Mouse (Mus musculus): Measurements from ENCODE around the gene Fcho1. TPM values are rescaled to one million over a fixed set of nuclear protein-coding genes. Genes with fewer than 3 reads are reported as not detected.
"Not testable (repeated sequence)": the region's sequence is repeated elsewhere in the genome, so short reads cannot be mapped to it uniquely, and the experiment has no call there.

Fcho1 gene
- polyA plus RNA-seq, 1 experiment from 2014 or later = 12.3 TPM

DNA sequence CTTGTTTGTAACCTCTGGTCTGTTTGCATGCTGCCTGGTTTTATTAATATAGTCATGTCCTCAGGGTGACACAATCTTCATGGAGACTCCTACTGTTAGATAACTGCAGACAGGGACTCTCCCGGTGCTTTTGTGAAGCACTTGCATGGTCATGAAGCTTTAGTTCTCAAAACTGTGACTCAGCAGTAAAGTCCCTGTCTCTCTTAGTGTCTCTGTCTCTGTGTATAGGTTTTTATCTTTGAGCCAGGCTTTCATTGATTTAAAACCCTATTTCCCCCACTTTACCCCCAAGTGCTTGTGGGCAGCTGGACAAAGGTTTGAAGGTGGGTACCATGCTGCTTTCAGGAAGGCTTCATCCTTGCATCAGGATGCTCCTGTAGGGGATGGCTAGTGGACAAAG, 19.8 kb upstream of the Fcho1 start:
- Histone ChIP-seq H3K9me3 (ENCODE audit: control insufficient read depth, low read length) (no peaks in the 10 kb centered on the region), H3K4me3 (ENCODE audit: low read depth, low read length) (no peak overlapping the region), H3K4me1 (ENCODE audit: control insufficient read depth, insufficient read depth, low read length) (no peaks in the 10 kb centered on the region), H3K27me3 (ENCODE audit: control insufficient read depth, insufficient read depth, low read length) (no peaks in the 10 kb centered on the region), H3K36me3 (ENCODE audit: control insufficient read depth, insufficient read depth, low read length) (no peaks in the 10 kb centered on the region), H3K27ac (ENCODE audit: low read depth, low read length) (no peak overlapping the region), H3K9ac (ENCODE audit: low read length) (no peak overlapping the region), H3K4me2 (ENCODE audit: low read depth) (no peak overlapping the region)
- WGBS = 82% methylated on average over 1 of the region's 1 CpGs
- ATAC-seq (ENCODE audit: insufficient read depth, low FRiP score, low TSS enrichment) = no peak
- DNase-seq (ENCODE audit: low spot score) = no peak

GRCm38 (mm10) chr8:71742783-71743182, 17.3 kb upstream of the Fcho1 start:
- no peaks in the 10 kb centered on the region for H3K36me3 ChIP-seq (ENCODE audit: control insufficient read depth, insufficient read depth, low read length)
- no peak for ATAC-seq (ENCODE audit: insufficient read depth, low FRiP score, low TSS enrichment)
- DNase-seq (ENCODE audit: low spot score) = no peak
- H3K27ac ChIP-seq (ENCODE audit: low read depth, low read length) = no peak overlapping the region
- no peaks in the 10 kb centered on the region for H3K27me3 ChIP-seq (ENCODE audit: control insufficient read depth, insufficient read depth, low read length)
- H3K4me2 ChIP-seq (ENCODE audit: low read depth) = no peak overlapping the region
- H3K9ac ChIP-seq (ENCODE audit: low read length) = no peak overlapping the region
- no peak overlapping the region for H3K4me3 ChIP-seq (ENCODE audit: low read depth, low read length)
- H3K9me3 ChIP-seq (ENCODE audit: control insufficient read depth, low read length) = no peaks in the 10 kb centered on the region
- no peaks in the 10 kb centered on the region for H3K4me1 ChIP-seq (ENCODE audit: control insufficient read depth, insufficient read depth, low read length)
- 67% methylated on average over 2 of the region's 2 CpGs for WGBS

DNA sequence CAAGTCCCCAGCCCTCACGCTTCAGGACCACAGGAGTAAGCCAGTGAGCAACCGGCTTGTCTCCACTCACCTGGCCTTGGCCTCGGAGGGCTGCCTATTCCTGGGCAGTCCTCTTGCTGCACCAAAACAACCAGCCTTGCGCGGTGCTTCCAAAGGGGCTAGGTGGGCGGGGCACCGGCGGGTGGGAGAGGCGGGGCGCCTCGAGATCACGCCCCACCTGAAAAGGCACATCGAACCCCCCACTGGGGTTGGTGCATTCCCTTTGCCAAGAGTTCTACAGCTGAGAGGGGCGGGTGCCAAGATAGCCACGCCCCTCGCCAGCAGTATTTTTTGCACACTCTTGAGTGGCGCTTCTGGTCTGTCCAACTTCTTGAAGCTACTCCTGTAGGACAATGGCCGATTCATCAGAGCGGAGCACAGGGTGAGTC, 16.2 kb upstream of the Fcho1 start:
- Histone ChIP-seq H3K4me1 (ENCODE audit: control insufficient read depth, insufficient read depth, low read length) (no peaks in the 10 kb centered on the region), H3K27ac (ENCODE audit: low read depth, low read length) (no peak overlapping the region), H3K36me3 (ENCODE audit: control insufficient read depth, insufficient read depth, low read length) (no peaks in the 10 kb centered on the region), H3K4me2 (ENCODE audit: low read depth) (peak overlapping the region; percentile 27; the same call in 1 of the 2 replicates), H3K9ac (ENCODE audit: low read length) (no peak overlapping the region), H3K27me3 (ENCODE audit: control insufficient read depth, insufficient read depth, low read length) (no peaks in the 10 kb centered on the region), H3K4me3 (ENCODE audit: low read depth, low read length) (no peak overlapping the region), H3K9me3 (ENCODE audit: control insufficient read depth, low read length) (no peaks in the 10 kb centered on the region)
- DNase-seq (ENCODE audit: low spot score) (peak; percentile 26), ATAC-seq (ENCODE audit: insufficient read depth, low FRiP score, low TSS enrichment) (no peak; the same call in 1 of the 2 replicates)
- WGBS = 4% methylated on average over 19 of the region's 19 CpGs

- Histone ChIP-seq H3K9ac (ENCODE audit: low read length) (no peak overlapping the region), H3K9me3 (ENCODE audit: control insufficient read depth, low read length) (no peaks in the 10 kb centered on the region), H3K4me3 (ENCODE audit: low read depth, low read length) (no peak overlapping the region), H3K4me1 (ENCODE audit: control insufficient read depth, insufficient read depth, low read length) (no peaks in the 10 kb centered on the region), H3K36me3 (ENCODE audit: control insufficient read depth, insufficient read depth, low read length) (no peaks in the 10 kb centered on the region), H3K27ac (ENCODE audit: low read depth, low read length) (no peak overlapping the region), H3K4me2 (ENCODE audit: low read depth) (no peak overlapping the region; the same call in 1 of the 2 replicates), H3K27me3 (ENCODE audit: control insufficient read depth, insufficient read depth, low read length) (no peaks in the 10 kb centered on the region)
- ATAC-seq (ENCODE audit: insufficient read depth, low FRiP score, low TSS enrichment) = no peak
- 22% methylated on average over 3 of the region's 3 CpGs for WGBS
- DNase-seq (ENCODE audit: low spot score) = no peak
Measured at GRCm38 (mm10) chr8:71741226-71741625, 15.7 kb upstream of the Fcho1 start.

- ATAC-seq (ENCODE audit: insufficient read depth, low FRiP score, low TSS enrichment); H3K9me3 ChIP-seq (ENCODE audit: control insufficient read depth, low read length); DNase-seq (ENCODE audit: low spot score); H3K4me1 ChIP-seq (ENCODE audit: control insufficient read depth, insufficient read depth, low read length); H3K27ac ChIP-seq (ENCODE audit: low read depth, low read length); H3K36me3 ChIP-seq (ENCODE audit: control insufficient read depth, insufficient read depth, low read length); H3K9ac ChIP-seq (ENCODE audit: low read length); H3K27me3 ChIP-seq (ENCODE audit: control insufficient read depth, insufficient read depth, low read length); H3K4me2 ChIP-seq (ENCODE audit: low read depth); H3K4me3 ChIP-seq (ENCODE audit: low read depth, low read length): not testable (repeated sequence)
Measured at GRCm38 (mm10) chr8:71738316-71738715, 12.8 kb upstream of the Fcho1 start.

DNA sequence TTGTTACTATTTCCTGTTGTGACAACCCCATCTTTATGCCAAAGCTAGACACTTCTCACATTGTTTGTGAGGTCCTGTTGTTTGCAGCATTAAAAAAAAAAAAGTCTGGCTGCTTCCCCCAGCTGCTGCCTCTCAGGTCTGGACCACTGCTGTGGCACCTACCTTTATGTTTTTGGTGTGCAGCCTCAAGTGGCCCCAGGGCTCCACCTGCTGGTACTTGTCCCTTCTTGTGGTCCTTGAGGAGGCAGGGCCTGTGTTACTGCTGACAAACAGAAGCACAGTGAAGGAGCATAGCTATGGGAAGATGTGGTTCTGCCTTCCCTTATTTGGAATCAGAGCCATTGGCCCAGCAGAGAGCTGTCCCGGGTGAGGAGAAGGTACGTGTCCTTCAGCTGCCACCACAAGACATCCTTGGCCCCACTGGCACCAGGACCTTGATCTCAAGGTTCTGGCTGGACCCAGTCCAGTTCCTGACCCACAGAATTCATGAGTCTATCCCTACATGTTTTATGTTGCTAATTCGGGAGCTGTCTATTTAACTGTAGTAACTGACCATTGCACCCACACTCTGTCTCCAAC, 6.2 kb upstream of the Fcho1 start:
- no peaks in the 10 kb centered on the region for H3K4me1 ChIP-seq (ENCODE audit: control insufficient read depth, insufficient read depth, low read length)
- H3K36me3 ChIP-seq (ENCODE audit: control insufficient read depth, insufficient read depth, low read length) = no peaks in the 10 kb centered on the region
- no peak overlapping the region for H3K27ac ChIP-seq (ENCODE audit: low read depth, low read length)
- H3K4me3 ChIP-seq (ENCODE audit: low read depth, low read length) = no peak overlapping the region
- no peak overlapping the region for H3K4me2 ChIP-seq (ENCODE audit: low read depth)
- WGBS = 55% methylated on average over 3 of the region's 3 CpGs
- ATAC-seq (ENCODE audit: insufficient read depth, low FRiP score, low TSS enrichment) = no peak
- H3K9me3 ChIP-seq (ENCODE audit: control insufficient read depth, low read length) = no peaks in the 10 kb centered on the region
- H3K9ac ChIP-seq (ENCODE audit: low read length) = no peak overlapping the region
- peak; percentile 50 for DNase-seq (ENCODE audit: low spot score)
- H3K27me3 ChIP-seq (ENCODE audit: control insufficient read depth, insufficient read depth, low read length) = no peaks in the 10 kb centered on the region

GRCm38 (mm10) chr8:71728826-71729620, 3.5 kb upstream of the Fcho1 start:
- Histone ChIP-seq H3K27ac (ENCODE audit: low read depth, low read length) (no peak overlapping the region), H3K36me3 (ENCODE audit: control insufficient read depth, insufficient read depth, low read length) (no peaks in the 10 kb centered on the region), H3K4me2 (ENCODE audit: low read depth) (peak overlapping the region; percentile 53), H3K9me3 (ENCODE audit: control insufficient read depth, low read length) (no peaks in the 10 kb centered on the region), H3K27me3 (ENCODE audit: control insufficient read depth, insufficient read depth, low read length) (0 out of 2 replicates have a peak, but pooled peaks cover 3% of the 10 kb centered on the region), H3K9ac (ENCODE audit: low read length) (no peak overlapping the region; the same call in 1 of the 2 replicates), H3K4me3 (ENCODE audit: low read depth, low read length) (peak overlapping the region; percentile 19; the same call in 1 of the 2 replicates), H3K4me1 (ENCODE audit: control insufficient read depth, insufficient read depth, low read length) (0 out of 2 replicates have a peak, but pooled peaks cover 3% of the 10 kb centered on the region)
- WGBS = 5% methylated on average over 13 of the region's 16 CpGs
- ATAC-seq (ENCODE audit: insufficient read depth, low FRiP score, low TSS enrichment) = no peak
- no peak for DNase-seq (ENCODE audit: low spot score)

- H3K4me1 ChIP-seq (ENCODE audit: control insufficient read depth, insufficient read depth, low read length) = 0 out of 2 replicates have a peak, but pooled peaks cover 3% of the 10 kb centered on the region
- DNase-seq (ENCODE audit: low spot score) = peak; percentile 49
- peak overlapping the region; percentile 19 for H3K4me3 ChIP-seq (ENCODE audit: low read depth, low read length)
- peak; percentile 46 for ATAC-seq (ENCODE audit: insufficient read depth, low FRiP score, low TSS enrichment)
- 5% methylated on average over 20 of the region's 21 CpGs for WGBS
- H3K27me3 ChIP-seq (ENCODE audit: control insufficient read depth, insufficient read depth, low read length) = 0 out of 2 replicates have a peak, but pooled peaks cover 3% of the 10 kb centered on the region
- H3K9me3 ChIP-seq (ENCODE audit: control insufficient read depth, low read length) = no peaks in the 10 kb centered on the region
- H3K36me3 ChIP-seq (ENCODE audit: control insufficient read depth, insufficient read depth, low read length) = no peaks in the 10 kb centered on the region
- peak overlapping the region; percentile 12; the same call in 1 of the 2 replicates for H3K9ac ChIP-seq (ENCODE audit: low read length)
- H3K4me2 ChIP-seq (ENCODE audit: low read depth) = peak overlapping the region; percentile 53
- H3K27ac ChIP-seq (ENCODE audit: low read depth, low read length) = no peak overlapping the region
Measured at GRCm38 (mm10) chr8:71728240-71728785, 2.8 kb upstream of the Fcho1 start.

Data from neural tube, embryonic 11.5 days (tissue).